Mouse (Mus musculus) heart, embryonic 11.5 days (tissue): ENCODE results near the gene Foxb1. TPM values are rescaled to one million over a fixed set of nuclear protein-coding genes. Genes with fewer than 3 reads are reported as not detected.

Experiments used
- ATAC-seq: fragments of 200-750 bp; cut with Nextera tagmentation; replicated peaks from 2 replicates; pipeline ENCODE4 v1.8.0; 2017; ENCODE audit warnings: moderate library complexity; ENCODE audit not compliant: insufficient number of reproducible peaks, low FRiP score, low TSS enrichment
- H3K27ac ChIP-seq: fragments of 300-500 bp; sonication (generic); 2 replicates; pipeline ENCODE4 v1.5.1; 2014; ENCODE audit warnings: mild to moderate bottlenecking, low read depth, low read length
- H3K27me3 ChIP-seq: fragments of 300-500 bp; sonication (generic); 2 replicates; pipeline ENCODE4 v1.6.1; 2014; ENCODE audit warnings: mild to moderate bottlenecking, low read length, mixed read lengths; ENCODE audit not compliant: control insufficient read depth, insufficient read depth
- H3K36me3 ChIP-seq: fragments of 300-500 bp; sonication (generic); 2 replicates; pipeline ENCODE4 v1.6.1; 2014; ENCODE audit warnings: mild to moderate bottlenecking, low read length, moderate library complexity, mixed read lengths; ENCODE audit not compliant: control insufficient read depth, insufficient read depth
- H3K4me1 ChIP-seq: fragments of 300-500 bp; sonication (generic); 2 replicates; pipeline ENCODE4 v1.6.1; 2014; ENCODE audit warnings: low read length; ENCODE audit not compliant: control insufficient read depth, insufficient read depth
- H3K4me2 ChIP-seq: fragments of 300-500 bp; sonication (generic); 2 replicates; pipeline ENCODE4 v1.6.1; 2014; ENCODE audit warnings: mild to moderate bottlenecking, moderate library complexity
- H3K4me3 ChIP-seq: fragments of 300-500 bp; sonication (generic); 2 replicates; pipeline ENCODE4 v1.5.1; 2014; ENCODE audit warnings: low read depth, low read length
- H3K9ac ChIP-seq: fragments of 300-500 bp; sonication (generic); 2 replicates; pipeline ENCODE4 v1.6.1; 2014; ENCODE audit warnings: mild to moderate bottlenecking, low read depth, low read length, moderate library complexity
- H3K9me3 ChIP-seq: fragments of 300-500 bp; sonication (generic); replicated peaks from 2 replicates; pipeline ENCODE4 v1.6.1; 2016; ENCODE audit warnings: low read length; ENCODE audit not compliant: control insufficient read depth
- WGBS: fragments of 180-500 bp; shearing (Covaris S2); extraction: QIAGEN DNeasy Blood & Tissue Kit; methylation state at CpG from one replicate; pipeline ENCODE4 v1.1.7; 2014; ENCODE audit not compliant: insufficient replicate concordance; 5-methylcytosine and 5-hydroxymethylcytosine counted together
- polyA plus RNA-seq: library from polyadenylated mRNA; unstranded; fragments of >200 nt; fragmentation: Nextera tagmentation; extraction: Ambion mirVana; gene quantifications from 2 replicates; pipeline ENCODE4 v1.2.1, GENCODE M21; 2014

Gene Foxb1
- polyA plus RNA-seq, 1 experiment from 2014 or later, result not detected

DNA sequence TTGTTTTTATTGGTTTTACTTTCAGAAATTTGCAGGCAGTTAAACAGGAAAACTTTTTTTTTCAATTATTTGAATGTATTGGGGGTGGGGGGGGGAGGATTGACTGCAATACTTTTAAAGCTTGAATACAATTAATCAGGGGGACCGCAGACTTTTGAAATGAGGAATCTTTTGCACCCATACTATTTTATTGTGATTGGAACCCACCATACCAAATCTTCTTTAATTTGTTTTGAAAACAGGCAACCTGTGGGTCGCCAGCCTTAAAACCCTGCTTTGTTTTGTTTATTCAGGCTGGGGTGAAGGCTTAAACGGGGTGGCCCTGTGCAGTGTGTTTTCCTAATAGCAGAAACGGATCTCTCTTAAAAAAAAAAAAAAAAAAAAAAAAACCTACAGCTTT lies 6.2 kb upstream of the Foxb1 start:
- no peak overlapping the region for H3K27ac ChIP-seq
- H3K4me1 ChIP-seq, result no peaks in the 10 kb centered on the region
- ATAC-seq, result no peak
- H3K9ac ChIP-seq, result no peak overlapping the region
- H3K36me3 ChIP-seq, result no peaks in the 10 kb centered on the region
- peaks cover 97% of the 10 kb centered on the region for H3K27me3 ChIP-seq
- H3K4me2 ChIP-seq, result no peak overlapping the region
- no peak overlapping the region for H3K4me3 ChIP-seq
- no peaks in the 10 kb centered on the region for H3K9me3 ChIP-seq
- 0% methylated on average over 4 of the region's 4 CpGs for WGBS

DNA sequence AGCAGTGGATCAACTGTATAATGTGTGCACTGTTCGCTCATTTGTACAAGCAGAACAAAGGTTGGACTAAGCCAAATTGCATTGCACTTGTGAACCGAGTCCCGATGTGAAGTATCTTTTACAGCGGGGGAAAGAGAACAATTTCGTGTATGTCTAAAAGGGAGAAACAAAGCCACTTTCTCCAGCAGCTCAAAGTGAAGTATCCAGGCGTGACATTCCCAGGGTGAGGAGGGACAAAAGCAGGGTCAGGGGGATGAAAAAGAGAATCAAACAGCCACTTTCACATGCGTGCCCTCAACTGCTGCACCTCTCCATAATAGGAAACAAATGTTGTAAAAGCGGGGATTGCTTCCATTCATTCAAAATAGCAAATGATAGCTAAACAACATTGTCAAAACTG lies 5.6 kb upstream of the Foxb1 start:
- ATAC-seq, result no peak

DNA sequence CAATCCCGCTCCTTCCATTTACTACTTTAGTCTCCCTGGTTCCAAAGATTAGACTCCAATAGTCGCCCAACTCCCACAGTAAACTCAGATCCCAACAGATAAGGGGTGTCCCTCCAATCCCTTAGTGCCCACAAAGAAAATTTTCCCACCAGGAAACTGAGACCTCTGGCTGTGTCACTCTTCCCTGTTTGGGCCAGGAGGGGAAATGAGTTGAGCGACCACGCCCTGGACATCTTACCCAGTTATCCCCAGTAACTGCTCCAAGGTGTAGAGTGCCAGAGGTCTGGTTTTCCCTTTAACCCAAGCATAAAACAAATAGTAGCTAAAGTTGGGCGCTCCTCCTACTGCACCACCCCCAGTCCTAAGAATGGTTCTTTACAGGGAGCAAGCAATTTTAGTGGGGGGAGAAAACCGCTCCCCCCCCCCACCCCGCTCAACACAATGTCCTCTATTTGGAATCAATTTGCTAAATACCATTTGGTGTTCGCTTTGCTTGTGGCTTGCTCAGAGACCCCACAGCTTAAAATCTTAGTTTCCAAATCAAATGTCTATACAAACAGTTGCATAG lies 4.8 kb upstream of the Foxb1 start:
- Histone ChIP-seq H3K27ac (no peak overlapping the region), H3K9ac (no peak overlapping the region), H3K9me3 (no peaks in the 10 kb centered on the region), H3K36me3 (no peaks in the 10 kb centered on the region), H3K27me3 (peaks cover 97% of the 10 kb centered on the region), H3K4me1 (no peaks in the 10 kb centered on the region), H3K4me2 (no peak overlapping the region), H3K4me3 (no peak overlapping the region)
- no peak for ATAC-seq
- 3% methylated on average over 8 of the region's 8 CpGs for WGBS

More for the DNA sequence above, 5.6 kb upstream of the Foxb1 start:
- no peaks in the 10 kb centered on the region for H3K4me1 ChIP-seq
- no peaks in the 10 kb centered on the region for H3K9me3 ChIP-seq
- peaks cover 97% of the 10 kb centered on the region for H3K27me3 ChIP-seq
- H3K9ac ChIP-seq, result no peak overlapping the region
- no peak overlapping the region for H3K27ac ChIP-seq
- no peak overlapping the region for H3K4me3 ChIP-seq
- no peak overlapping the region for H3K4me2 ChIP-seq
- 2% methylated on average over 8 of the region's 8 CpGs for WGBS
- no peaks in the 10 kb centered on the region for H3K36me3 ChIP-seq

DNA sequence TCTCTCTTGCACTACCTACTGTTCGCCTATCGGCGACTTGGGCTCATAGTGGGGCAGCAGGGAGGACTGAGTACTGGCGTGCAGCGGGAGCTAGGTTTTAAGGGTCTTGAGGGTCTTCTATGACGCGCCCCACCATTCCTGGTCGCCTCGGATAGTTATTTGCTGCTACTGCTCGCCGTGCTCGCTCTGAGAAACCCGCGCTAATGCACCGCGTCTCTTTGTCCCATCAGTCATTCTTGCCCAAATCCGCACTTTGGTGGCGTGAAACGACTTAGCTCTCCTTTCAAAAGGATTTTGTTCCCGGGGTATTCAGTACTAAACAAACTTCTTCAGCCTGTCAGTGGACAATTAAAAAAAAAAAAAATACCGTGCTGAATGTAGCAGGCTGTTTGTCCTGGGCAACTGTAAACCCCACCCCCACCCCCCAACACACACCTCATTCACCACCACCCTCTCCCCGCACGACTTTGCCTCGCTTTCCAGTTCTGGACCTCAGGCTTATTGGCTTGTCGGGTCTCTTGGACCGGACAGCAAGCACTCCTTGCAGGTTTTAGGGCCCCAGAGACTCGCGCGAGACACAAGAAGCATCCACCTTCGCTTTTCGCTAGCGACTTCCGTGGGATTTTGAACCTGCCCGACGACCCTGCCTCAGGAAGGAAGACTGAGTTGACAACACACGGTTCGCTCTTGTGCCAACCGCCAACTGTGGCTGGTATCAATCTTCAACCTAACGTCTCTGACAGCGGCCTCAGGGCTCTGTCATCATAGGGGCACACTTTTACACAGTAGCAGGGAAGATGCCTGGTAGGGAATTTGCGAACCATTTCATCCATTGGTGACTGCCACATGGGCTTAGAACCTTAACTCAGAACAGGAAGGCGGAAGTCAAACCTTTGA lies 4.1 kb upstream of the Foxb1 start:
- ATAC-seq, result no peak
- Histone ChIP-seq H3K4me3 (no peak overlapping the region), H3K27me3 (peaks cover 97% of the 10 kb centered on the region), H3K9me3 (no peaks in the 10 kb centered on the region), H3K4me1 (no peaks in the 10 kb centered on the region), H3K27ac (no peak overlapping the region), H3K9ac (no peak overlapping the region), H3K36me3 (no peaks in the 10 kb centered on the region), H3K4me2 (no peak overlapping the region)
- under 1% methylated on average over 42 of the region's 42 CpGs for WGBS

DNA sequence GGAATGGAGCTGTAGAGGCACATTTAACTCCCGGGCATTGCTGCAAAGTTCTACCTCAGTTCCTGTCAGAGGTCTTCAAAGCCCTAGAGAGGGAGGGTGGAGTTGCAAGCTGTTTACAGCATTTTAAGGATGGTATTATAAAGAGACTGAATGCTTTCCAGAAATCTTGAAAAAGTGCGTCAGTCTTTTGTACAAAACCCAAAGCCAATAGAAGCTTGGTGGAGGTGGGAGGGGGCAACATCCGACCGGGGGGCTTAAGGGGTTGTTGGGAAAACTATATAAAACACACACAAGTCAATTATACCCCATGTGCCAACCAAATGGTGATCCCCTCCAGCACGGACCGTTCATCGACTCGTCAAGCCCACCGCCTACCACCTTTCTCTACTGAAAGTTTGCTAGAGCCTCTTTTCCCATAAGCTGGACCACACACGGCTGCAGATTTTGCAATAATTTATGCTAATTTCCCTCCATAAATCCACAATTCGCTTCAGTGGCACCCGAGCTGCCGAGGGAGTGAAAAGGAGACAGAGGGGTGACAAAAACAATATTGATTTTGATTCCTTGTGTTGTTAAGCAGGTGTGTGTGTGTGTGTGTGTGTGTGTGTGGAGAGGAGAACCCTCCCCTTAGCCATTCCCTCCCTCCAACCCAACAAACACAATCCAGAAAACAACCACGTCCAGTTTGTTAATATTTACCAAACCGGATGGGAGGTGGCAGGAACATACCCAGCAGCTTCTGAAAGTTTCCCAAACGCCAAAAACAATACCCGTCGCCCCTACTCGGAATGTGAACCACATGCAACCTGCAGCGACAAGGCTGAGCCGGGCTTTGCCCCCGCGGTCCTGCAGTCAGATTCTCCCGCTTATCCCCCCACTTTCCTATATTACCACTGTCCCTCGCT lies 3.2 kb upstream of the Foxb1 start:
- WGBS, result under 1% methylated on average over 25 of the region's 25 CpGs
- Histone ChIP-seq H3K36me3 (no peaks in the 10 kb centered on the region), H3K4me3 (no peak overlapping the region), H3K27me3 (peaks cover 97% of the 10 kb centered on the region), H3K4me2 (no peak overlapping the region), H3K27ac (no peak overlapping the region), H3K4me1 (0 out of 2 replicates have a peak, but pooled peaks cover 6% of the 10 kb centered on the region), H3K9me3 (no peaks in the 10 kb centered on the region), H3K9ac (no peak overlapping the region)
- ATAC-seq, result no peak

DNA sequence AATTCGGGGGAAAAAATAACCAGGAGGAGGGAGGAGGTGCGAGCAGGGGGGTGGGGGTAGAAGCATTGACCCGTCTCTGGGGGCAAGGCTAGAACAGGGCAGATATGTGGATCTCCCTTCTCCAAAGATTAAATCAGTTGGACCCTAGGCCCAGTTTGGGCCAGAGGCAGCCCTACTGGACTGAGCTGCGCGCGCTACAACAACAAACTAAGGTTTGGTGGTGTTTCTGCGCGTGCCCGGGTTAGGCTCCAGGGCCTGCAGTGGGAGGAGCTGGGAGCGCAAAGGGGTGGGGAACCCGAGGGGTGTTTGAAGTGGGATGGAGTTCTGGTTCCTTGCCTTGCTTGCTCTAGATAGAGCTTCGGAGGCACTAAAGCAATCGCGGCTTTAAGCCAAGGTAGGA lies 2.0 kb upstream of the Foxb1 start:
- no peaks in the 10 kb centered on the region for H3K36me3 ChIP-seq
- under 1% methylated on average over 14 of the region's 14 CpGs for WGBS
- H3K4me1 ChIP-seq, result 0 out of 2 replicates have a peak, but pooled peaks cover 6% of the 10 kb centered on the region
- ATAC-seq, result no peak
- peaks cover 94% of the 10 kb centered on the region for H3K27me3 ChIP-seq
- no peak overlapping the region for H3K4me3 ChIP-seq
- H3K4me2 ChIP-seq, result no peak overlapping the region
- H3K9ac ChIP-seq, result no peak overlapping the region
- no peak overlapping the region for H3K27ac ChIP-seq
- H3K9me3 ChIP-seq, result no peaks in the 10 kb centered on the region

DNA sequence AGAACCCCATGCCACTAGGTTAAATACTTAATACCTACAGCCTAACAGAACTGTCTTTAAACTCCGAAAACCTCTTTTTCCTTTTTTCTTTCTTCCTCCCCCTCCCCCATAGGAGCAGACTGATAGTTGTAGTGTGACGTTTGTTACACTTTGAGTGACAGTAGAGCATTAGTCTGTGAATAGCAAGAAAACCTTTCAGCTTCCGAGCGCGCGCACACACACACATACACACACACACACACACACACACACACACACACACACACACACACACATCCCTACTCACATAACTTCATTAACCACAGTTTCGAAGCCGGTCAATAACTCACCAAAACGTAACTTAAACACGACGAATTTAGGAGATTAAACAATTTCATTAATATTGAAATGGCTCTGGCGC lies 1.5 kb upstream of the Foxb1 start:
- Histone ChIP-seq H3K9ac (no peak overlapping the region), H3K4me1 (0 out of 2 replicates have a peak, but pooled peaks cover 6% of the 10 kb centered on the region), H3K9me3 (no peaks in the 10 kb centered on the region), H3K27me3 (peaks cover 92% of the 10 kb centered on the region), H3K4me2 (no peak overlapping the region), H3K27ac (no peak overlapping the region), H3K4me3 (no peak overlapping the region), H3K36me3 (no peaks in the 10 kb centered on the region)
- no peak for ATAC-seq
- under 1% methylated on average over 12 of the region's 12 CpGs for WGBS

DNA sequence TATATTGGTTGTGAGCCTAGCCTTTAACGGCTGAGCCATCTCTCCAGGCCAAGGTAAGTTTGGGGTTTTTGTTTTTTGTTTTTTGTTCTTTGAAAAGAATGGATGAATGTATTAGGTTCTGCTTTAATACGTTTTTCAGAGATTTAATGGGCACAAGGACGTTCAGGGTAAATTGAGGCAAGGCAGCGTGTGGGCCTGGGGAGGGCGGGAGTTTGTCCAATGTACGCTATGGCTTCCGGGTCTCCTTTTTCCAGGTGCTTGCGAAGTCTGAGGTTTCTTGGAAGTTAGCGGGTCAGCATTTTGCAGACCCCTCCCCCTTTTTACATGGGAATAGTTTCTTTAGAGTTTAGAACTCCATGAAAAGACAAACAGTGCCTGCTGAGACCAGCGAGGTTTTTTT lies 829 bp upstream of the Foxb1 start:
- ATAC-seq, result no peak
- no peak overlapping the region for H3K4me2 ChIP-seq
- 4% methylated on average over 10 of the region's 10 CpGs for WGBS

More for the DNA sequence above, 829 bp upstream of the Foxb1 start:
- 0 out of 2 replicates have a peak, but pooled peaks cover 6% of the 10 kb centered on the region for H3K4me1 ChIP-seq
- no peak overlapping the region for H3K27ac ChIP-seq
- peaks cover 94% of the 10 kb centered on the region for H3K27me3 ChIP-seq
- H3K9ac ChIP-seq, result no peak overlapping the region
- no peaks in the 10 kb centered on the region for H3K9me3 ChIP-seq
- no peak overlapping the region for H3K4me3 ChIP-seq
- no peaks in the 10 kb centered on the region for H3K36me3 ChIP-seq
